25 mouse cellular contexts compared by ENCODE assay signal in genomic region chr10:59623496-59623895, GRCm38 (mm10). TPM values are rescaled to one million over a fixed set of nuclear protein-coding genes. Genes with fewer than 3 reads are reported as not detected.
DNase-seq lines count a peak whose midpoint lies in the region; ATAC-seq lines count a peak whose summit lies in the region.
"Had no signal": no experiment of that assay in that cellular context is flagged by ENCODE, and none has a peak within 500 bp of the region (broad histone marks: within the 10 kb centered on the region; RNA-seq: fewer than 3 reads in every experiment).

No protein-coding gene starts in this region.

- H3K36me3 ChIP-seq in neural tube, embryonic 15.5 days: no peaks in the 10 kb centered on the region
- no peaks in the 10 kb centered on the region for H3K36me3 ChIP-seq in midbrain, embryonic 14.5 days (ENCODE audit: control insufficient read depth, insufficient read depth, low read length)
- H3K36me3 ChIP-seq: embryonic facial prominence, embryonic 13.5 days; heart, embryonic 15.5 days; kidney, embryonic 15.5 days; limb, embryonic 10.5 days had no signal

- peak; percentile 23; the same call in 1 of the 2 replicates for ATAC-seq in megakaryocyte progenitor cell, adult 5-6 weeks (replicated peaks; ENCODE audit: poor library complexity)
- ATAC-seq in neural tube, embryonic 15.5 days (ENCODE audit: low FRiP score): no peak
- no peak for ATAC-seq in midbrain, embryonic 14.5 days (ENCODE audit: low FRiP score, low TSS enrichment)
- no peak for ATAC-seq in erythroblast, adult 5-6 weeks (replicated peaks; ENCODE audit: low FRiP score, poor library complexity, severe bottlenecking)
- ATAC-seq: inflammation-experienced regulatory T-cells, adult 6 months; midbrain, embryonic 16.5 days had no signal

- H3K4me3 ChIP-seq in neural tube, embryonic 15.5 days (replicated peaks): no peak overlapping the region
- no peak overlapping the region for H3K4me3 ChIP-seq in midbrain, embryonic 14.5 days (replicated peaks; ENCODE audit: low read depth, low read length)
- H3K4me3 ChIP-seq: embryonic facial prominence, embryonic 13.5 days; heart, embryonic 15.5 days; kidney, embryonic 15.5 days; limb, embryonic 10.5 days had no signal

- WGBS in neural tube, embryonic 15.5 days: 68% methylated on average over 5 of the region's 5 CpGs
- 79% methylated on average over 5 of the region's 5 CpGs for WGBS in midbrain, embryonic 14.5 days

- no peak overlapping the region for H3K27ac ChIP-seq in neural tube, embryonic 15.5 days (replicated peaks)
- H3K27ac ChIP-seq in midbrain, embryonic 14.5 days (replicated peaks; ENCODE audit: low read depth, low read length): no peak overlapping the region
- H3K27ac ChIP-seq: embryonic facial prominence, embryonic 13.5 days; heart, embryonic 15.5 days; kidney, embryonic 15.5 days; limb, embryonic 10.5 days had no signal

- no peak overlapping the region for H3K9ac ChIP-seq in neural tube, embryonic 15.5 days (replicated peaks)
- H3K9ac ChIP-seq in midbrain, embryonic 14.5 days (replicated peaks; ENCODE audit: low read length): no peak overlapping the region
- H3K9ac ChIP-seq: embryonic facial prominence, embryonic 13.5 days; heart, embryonic 15.5 days; kidney, embryonic 15.5 days had no signal

- peak; percentile 63 for DNase-seq in cerebellum, adult 11-12 months
- no peak for DNase-seq in cerebellum, adult 11 months
- DNase-seq in cerebellum, postnatal 14 days: peak; percentile 50 to 78
- peak; percentile 60 for DNase-seq in thymus, postnatal 25 days
- no peak for DNase-seq in midbrain, embryonic 14.5 days
- DNase-seq: right cerebral cortex, adult 18-20 months had no signal

- H3K9me3 ChIP-seq in neural tube, embryonic 15.5 days (replicated peaks): no peaks in the 10 kb centered on the region
- H3K9me3 ChIP-seq in midbrain, embryonic 14.5 days (ENCODE audit: control insufficient read depth, low read length): no peaks in the 10 kb centered on the region
- H3K9me3 ChIP-seq: embryonic facial prominence, embryonic 13.5 days; heart, embryonic 15.5 days; kidney, embryonic 15.5 days; limb, embryonic 10.5 days had no signal

- no peaks in the 10 kb centered on the region for H3K27me3 ChIP-seq in neural tube, embryonic 15.5 days (replicated peaks)
- H3K27me3 ChIP-seq in midbrain, embryonic 14.5 days (ENCODE audit: control insufficient read depth, insufficient read depth, low read length): no peaks in the 10 kb centered on the region
- H3K27me3 ChIP-seq: embryonic facial prominence, embryonic 13.5 days; heart, embryonic 15.5 days; kidney, embryonic 15.5 days had no signal

- no peak overlapping the region for H3K4me2 ChIP-seq in neural tube, embryonic 15.5 days
- H3K4me2 ChIP-seq in midbrain, embryonic 14.5 days (ENCODE audit: low read length): no peak overlapping the region
- H3K4me2 ChIP-seq: embryonic facial prominence, embryonic 13.5 days; heart, embryonic 15.5 days; kidney, embryonic 15.5 days; liver, embryonic 11.5 days had no signal

- H3K4me1 ChIP-seq in neural tube, embryonic 15.5 days: 0 out of 2 replicates have a peak, but pooled peaks cover under 1% of the 10 kb centered on the region
- no peaks in the 10 kb centered on the region for H3K4me1 ChIP-seq in midbrain, embryonic 14.5 days (ENCODE audit: control insufficient read depth, insufficient read depth, low read length)
- H3K4me1 ChIP-seq: embryonic facial prominence, embryonic 13.5 days; heart, embryonic 15.5 days; kidney, embryonic 15.5 days; limb, embryonic 10.5 days had no signal

RNA-seq across cellular contexts. Expression of gene Mcu, which starts 7.0 kb away (rescaled TPM):
- 39.5 and 43.0 TPM in 2 replicates for total RNA-seq in megakaryocyte progenitor cell, adult 5-6 weeks (2015)
- total RNA-seq in megakaryocyte progenitor cell, adult 5-6 weeks (2017): 57.3 and 60.1 TPM in 2 replicates
- 49.2 and 51.7 TPM in 2 replicates for polyA plus RNA-seq in neural tube, embryonic 15.5 days (2015; fragmentation: Nextera tagmentation; extraction: Ambion mirVana)
- 24.7 and 29.9 TPM in 2 replicates for polyA plus RNA-seq in midbrain, embryonic 14.5 days (2014; fragmentation: Nextera tagmentation; extraction: Ambion mirVana)
- total RNA-seq in erythroblast, adult 5-6 weeks (2015; ENCODE audit: low replicate concordance): 10.0 and 19.2 TPM in 2 replicates
- 9.2 and 16.2 TPM in 2 replicates for total RNA-seq in erythroblast, adult 5-6 weeks (2017; ENCODE audit: low replicate concordance)

RNA-seq across cellular contexts. Expression of gene Gm10322, which starts 7.6 kb away (rescaled TPM):
- not detected in 2 replicates for total RNA-seq in megakaryocyte progenitor cell, adult 5-6 weeks (2015)
- total RNA-seq in megakaryocyte progenitor cell, adult 5-6 weeks (2017): not detected in 2 replicates
- not detected in 2 replicates for polyA plus RNA-seq in neural tube, embryonic 15.5 days (2015; fragmentation: Nextera tagmentation; extraction: Ambion mirVana)
- not detected in 2 replicates for polyA plus RNA-seq in midbrain, embryonic 14.5 days (2014; fragmentation: Nextera tagmentation; extraction: Ambion mirVana)
- total RNA-seq in erythroblast, adult 5-6 weeks (2015; ENCODE audit: low replicate concordance): not detected in 2 replicates
- total RNA-seq in erythroblast, adult 5-6 weeks (2017; ENCODE audit: low replicate concordance): not detected in 2 replicates
- total RNA-seq: adrenal gland, adult 18-20 months; left cerebral cortex, adult 18-20 months had no signal
- polyA plus RNA-seq: brain, embryonic 14.5 days; cortical plate, adult 2 months; embryonic facial prominence, embryonic 13.5 days; gonadal fat pad, adult 2 months; heart, embryonic 15.5 days; hindbrain, embryonic 11.5 days; inflammation-experienced regulatory T-cells, adult 6 months; kidney, embryonic 15.5 days; large intestine, adult 2 months; limb, embryonic 10.5 days; liver, embryonic 11.5 days; lung, embryonic 16.5 days; midbrain, embryonic 16.5 days; stomach, embryonic 14.5 days had no signal

Comparison
In these comparisons a context has a peak if more than half of its experiments do, and no peak if none do; other contexts are left out.
1. DNase-seq: peak in cerebellum, adult 11-12 months (single experiment), cerebellum, postnatal 14 days (2 of 2) and thymus, postnatal 25 days (single experiment); none in cerebellum, adult 11 months (single experiment) and midbrain, embryonic 14.5 days (single experiment).